Mouse (Mus musculus): ENCODE measurements around the gene Xab2.

The Xab2 gene

DNA sequence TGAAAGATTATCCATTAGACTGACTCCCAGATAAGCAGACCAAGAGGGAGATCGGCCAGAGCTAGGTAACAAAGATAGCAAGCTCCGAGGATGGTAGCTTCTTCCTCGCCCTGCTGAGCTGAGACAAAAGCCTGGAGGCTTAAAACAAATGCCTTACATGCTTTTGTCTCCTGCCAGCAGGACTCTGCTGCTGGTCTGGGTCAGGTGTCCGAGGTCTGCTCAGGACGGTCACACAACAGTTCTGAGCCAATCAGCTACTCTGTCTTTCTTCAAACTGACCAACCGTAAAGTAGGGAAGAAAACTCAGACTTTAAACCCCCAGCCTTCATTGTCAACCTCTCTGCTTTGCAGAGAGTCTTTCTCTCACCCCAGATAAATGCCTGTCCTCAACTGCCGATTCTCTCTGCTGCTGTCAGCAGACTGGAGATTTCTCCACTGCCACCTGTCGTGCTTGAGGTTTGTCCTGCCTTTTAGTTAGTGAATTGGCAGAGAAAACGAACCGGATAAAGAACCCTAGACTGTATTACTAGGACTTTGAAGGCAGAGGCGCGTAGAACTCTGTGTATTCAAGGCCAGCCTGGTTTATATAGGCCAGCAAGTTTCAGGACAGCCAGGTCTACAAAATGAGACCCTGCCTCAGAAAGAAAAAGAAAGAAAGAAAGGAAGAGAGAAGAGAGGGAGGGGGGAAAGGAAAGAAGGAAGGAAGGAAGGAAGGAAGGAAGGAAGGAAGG, 53.3 kb downstream of the Xab2 start, which contains the start of gene C330021F23Rik:
Gene C330021F23Rik (plus strand): TSS at position 350 of the 731 bp plus-strand sequence.
- in situ Hi-C loops (cut with MboI, MseI): no loop called here
